ENCODE assay signal across 15 mouse cellular contexts in genomic region chr10:25397767-25398690, GRCm38 (mm10). TPM values are rescaled to one million over a fixed set of nuclear protein-coding genes. Genes with fewer than 3 reads are reported as not detected.
DNase-seq lines count a peak whose midpoint lies in the region; ATAC-seq and TF ChIP-seq lines count a peak whose summit lies in the region.
"Had no signal": no experiment of that assay in that cellular context is flagged by ENCODE, and none has a peak within 500 bp of the region (broad histone marks: within the 10 kb centered on the region; RNA-seq: fewer than 3 reads in every experiment).

No protein-coding gene starts in this region.

- 38% methylated on average over 14 of the region's 14 CpGs for WGBS in heart, embryonic 16.5 days
- WGBS in heart, adult 2 months, result 48% methylated on average over 14 of the region's 14 CpGs
- WGBS in liver, embryonic 16.5 days (ENCODE audit: insufficient replicate concordance), result 63% methylated on average over 14 of the region's 14 CpGs
- 60% methylated on average over 14 of the region's 14 CpGs for WGBS in liver, embryonic 12.5 days (ENCODE audit: insufficient replicate concordance)

- intact Hi-C loops in heart, adult 2 months (cut with DNase I), result no loop called here

- TF ChIP-seq CTCF in heart, adult 2 months (IDR thresholded peaks at IDR 0.05), result no peak
- no peak for TF ChIP-seq CTCF in embryonic fibroblast, embryonic 13.5 days (IDR thresholded peaks at IDR 0.05; ENCODE audit: borderline replicate concordance, insufficient read depth, low read length)

- no peak for TF ChIP-seq POLR2A in heart, adult 2 months (IDR thresholded peaks at IDR 0.05; ENCODE audit: insufficient read depth, low read depth, low read length)
- TF ChIP-seq POLR2A in embryonic fibroblast, embryonic 13.5 days (IDR thresholded peaks at IDR 0.05; ENCODE audit: low read depth, low read length), result no peak

- no peak for TF ChIP-seq EP300 in heart, adult 2 months (IDR thresholded peaks at IDR 0.05; ENCODE audit: insufficient read depth, low read depth, low read length)

- H3K79me2 ChIP-seq in heart, adult 2 months (replicated peaks; ENCODE audit: control insufficient read depth, insufficient read depth, low read length), result peaks cover 6% of the 10 kb centered on the region

- no peaks in the 10 kb centered on the region for H3K9me3 ChIP-seq in heart, embryonic 16.5 days (replicated peaks; ENCODE audit: control insufficient read depth, low read length)
- H3K9me3 ChIP-seq in liver, embryonic 16.5 days (replicated peaks; ENCODE audit: control insufficient read depth, low read length), result no peaks in the 10 kb centered on the region
- H3K9me3 ChIP-seq in liver, embryonic 12.5 days (replicated peaks), result no peaks in the 10 kb centered on the region
- H3K9me3 ChIP-seq: stomach, embryonic 15.5 days had no signal

- no peaks in the 10 kb centered on the region for H3K27me3 ChIP-seq in heart, embryonic 16.5 days (ENCODE audit: control insufficient read depth, insufficient read depth, low read length)
- no peaks in the 10 kb centered on the region; the same call in 1 of the 2 replicates for H3K27me3 ChIP-seq in heart, adult 2 months (ENCODE audit: control insufficient read depth, insufficient read depth, low read length)
- H3K27me3 ChIP-seq in liver, embryonic 16.5 days (ENCODE audit: control insufficient read depth, insufficient read depth, low read depth, low read length), result no peaks in the 10 kb centered on the region
- H3K27me3 ChIP-seq in liver, embryonic 12.5 days (replicated peaks), result no peaks in the 10 kb centered on the region
- H3K27me3 ChIP-seq: CH12.LX; stomach, embryonic 15.5 days had no signal

- H3K27ac ChIP-seq in heart, embryonic 16.5 days (ENCODE audit: low read length), result no peak overlapping the region
- H3K27ac ChIP-seq in heart, adult 2 months, result no peak overlapping the region
- H3K27ac ChIP-seq in liver, embryonic 16.5 days (ENCODE audit: low read length), result no peak overlapping the region
- H3K27ac ChIP-seq in liver, embryonic 12.5 days, result no peak overlapping the region
- 0 out of 2 replicates have a peak overlapping the region, but pooled peaks have one; percentile 0 for H3K27ac ChIP-seq in embryonic fibroblast, embryonic 13.5 days (ENCODE audit: insufficient read depth, low read length)
- H3K27ac ChIP-seq: hindbrain, embryonic 14.5 days; stomach, embryonic 15.5 days had no signal

- no peak for ATAC-seq in heart, embryonic 16.5 days (replicated peaks; ENCODE audit: extremely low read depth, insufficient read depth, low FRiP score)
- peak; percentile 57 for ATAC-seq in liver, embryonic 16.5 days (ENCODE audit: low read depth)
- ATAC-seq in liver, embryonic 12.5 days, result no peak
- ATAC-seq: forebrain, embryonic 14.5 days had no signal

- DNase-seq in heart, adult 2 months, result no peak
- DNase-seq in retina, embryonic 14.5 days (ENCODE audit: low spot score), result peak; percentile 55
- no peak for DNase-seq in cerebellum, postnatal 10 days
- DNase-seq: cerebellum, adult 18-20 months; gastrocnemius, postnatal 36 days; kidney, postnatal 10 days; thymus, postnatal 14 days had no signal

- no peak overlapping the region for H3K4me3 ChIP-seq in heart, embryonic 16.5 days (ENCODE audit: low read length)
- H3K4me3 ChIP-seq in heart, adult 2 months, result no peak overlapping the region
- H3K4me3 ChIP-seq in liver, embryonic 16.5 days (ENCODE audit: low read depth, low read length), result no peak overlapping the region
- no peak overlapping the region for H3K4me3 ChIP-seq in liver, embryonic 12.5 days
- H3K4me3 ChIP-seq in embryonic fibroblast, embryonic 13.5 days (ENCODE audit: insufficient read depth, low read length), result no peak overlapping the region
- H3K4me3 ChIP-seq: stomach, embryonic 15.5 days had no signal

- no peaks in the 10 kb centered on the region for H3K36me3 ChIP-seq in heart, embryonic 16.5 days (ENCODE audit: control insufficient read depth, insufficient read depth)
- peaks cover 2% of the 10 kb centered on the region; the same call in 1 of the 2 replicates for H3K36me3 ChIP-seq in heart, adult 2 months (ENCODE audit: control insufficient read depth, insufficient read depth, low read length)
- no peaks in the 10 kb centered on the region for H3K36me3 ChIP-seq in liver, embryonic 16.5 days (ENCODE audit: control insufficient read depth, insufficient read depth)
- H3K36me3 ChIP-seq in liver, embryonic 12.5 days, result no peaks in the 10 kb centered on the region
- H3K36me3 ChIP-seq: stomach, embryonic 15.5 days had no signal

- H3K4me1 ChIP-seq in heart, embryonic 16.5 days (ENCODE audit: control insufficient read depth, insufficient read depth, low read length), result peaks cover 40% of the 10 kb centered on the region
- H3K4me1 ChIP-seq in heart, adult 2 months (ENCODE audit: control insufficient read depth, insufficient read depth, low read length), result peaks cover 22% of the 10 kb centered on the region
- H3K4me1 ChIP-seq in liver, embryonic 16.5 days (ENCODE audit: control insufficient read depth, low read depth, low read length), result no peaks in the 10 kb centered on the region; the same call in none of the 2 replicates
- peaks cover 41% of the 10 kb centered on the region for H3K4me1 ChIP-seq in liver, embryonic 12.5 days
- H3K4me1 ChIP-seq in embryonic fibroblast, embryonic 13.5 days (ENCODE audit: control insufficient read depth, insufficient read depth, low read length), result peaks cover 31% of the 10 kb centered on the region

- H3K9ac ChIP-seq in heart, embryonic 16.5 days (ENCODE audit: low read length), result peak overlapping the region; percentile 26; the same call in 1 of the 2 replicates
- H3K9ac ChIP-seq in heart, adult 2 months (ENCODE audit: low read depth, low read length), result no peak overlapping the region
- no peak overlapping the region; the same call in 1 of the 2 replicates for H3K9ac ChIP-seq in liver, embryonic 16.5 days (ENCODE audit: low read depth, low read length)
- H3K9ac ChIP-seq in liver, embryonic 12.5 days, result no peak overlapping the region
- H3K9ac ChIP-seq: hindbrain, embryonic 14.5 days; stomach, embryonic 15.5 days had no signal

- H3K4me2 ChIP-seq in heart, embryonic 16.5 days (ENCODE audit: low read depth, low read length), result peak overlapping the region; percentile 17; the same call in 1 of the 2 replicates
- no peak overlapping the region for H3K4me2 ChIP-seq in liver, embryonic 16.5 days (ENCODE audit: low read depth, low read length)
- no peak overlapping the region for H3K4me2 ChIP-seq in liver, embryonic 12.5 days
- H3K4me2 ChIP-seq: hindbrain, embryonic 14.5 days; stomach, embryonic 15.5 days had no signal

RNA-seq across cellular contexts. Expression of gene Epb41l2, which starts 38.4 kb away (rescaled TPM):
- 49.8 and 52.1 TPM in 2 replicates for polyA plus RNA-seq in heart, embryonic 16.5 days (2015; fragmentation: Nextera tagmentation; extraction: Ambion mirVana)
- 10 to 100 TPM; 40.5 to 49.1 TPM for total RNA-seq in heart, adult 2 months (2021)
- 24.0 and 41.8 TPM in 2 replicates for polyA plus RNA-seq in heart, adult 2 months (2012; rRNA removed)
- 10.9 and 11.9 TPM in 2 replicates for polyA plus RNA-seq in liver, embryonic 16.5 days (2015; fragmentation: Nextera tagmentation; extraction: Ambion mirVana)
- 16.2 and 19.0 TPM in 2 replicates for polyA plus RNA-seq in liver, embryonic 12.5 days (2016; fragmentation: Nextera tagmentation; extraction: Ambion mirVana)
- polyA plus RNA-seq in embryonic fibroblast, embryonic 13.5 days (2011; ENCODE audit: insufficient read length, low read depth, missing spikeins), result 134 and 138 TPM in 2 replicates
